Mouse (Mus musculus): ENCODE results near the gene Gm39566. TPM values are rescaled to one million over a fixed set of nuclear protein-coding genes. Genes with fewer than 3 reads are reported as not detected.
"Not testable (repeated sequence)": the region's sequence is repeated elsewhere in the genome, so short reads cannot be mapped to it uniquely, and the experiment has no call there.

Gm39566 gene
- polyA plus RNA-seq (2012; ENCODE audit: insufficient read depth, insufficient read length, missing spikeins) = not detected in 2 replicates

DNA sequence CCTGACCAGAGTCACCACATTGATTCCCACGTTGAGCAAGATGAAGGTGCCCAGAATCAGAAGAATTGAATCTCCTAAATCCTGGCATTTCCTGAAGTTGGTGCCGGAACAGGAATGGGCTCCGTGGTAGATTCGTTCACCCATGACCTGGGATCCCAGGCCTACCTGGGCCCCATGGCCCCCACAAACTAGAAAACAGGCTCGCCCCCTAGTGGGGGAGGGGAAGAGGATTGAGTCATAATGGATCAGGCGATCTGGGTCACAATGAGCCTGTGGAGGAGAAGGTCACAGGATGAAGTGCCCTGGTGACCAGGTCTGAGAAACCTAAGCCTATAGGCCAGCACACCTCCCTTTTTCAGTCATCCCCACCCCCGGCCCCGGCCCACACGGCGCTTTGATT lies at the start of gene Gm39566:
TSS of gene Gm39566 (minus strand) at position 144 of the 400 bp plus-strand sequence.
- Histone ChIP-seq H3K4me3 (ENCODE audit: insufficient read depth, low read depth, low read length) (no peak within 1 kb of the TSS), H3K27ac (replicated peaks; ENCODE audit: low read depth, low read length) (no peak within 1 kb of the TSS), H3K4me1 (ENCODE audit: control insufficient read depth, insufficient read depth, insufficient read length, low read length) (no peaks in the 10 kb centered on the region)

- H3K4me1 ChIP-seq (ENCODE audit: control insufficient read depth, insufficient read depth, insufficient read length, low read length) = peaks cover 8% of the 10 kb centered on the region; the same call in 1 of the 2 replicates
- H3K27ac ChIP-seq (replicated peaks; ENCODE audit: low read depth, low read length) = no peak overlapping the region
- H3K4me3 ChIP-seq (ENCODE audit: insufficient read depth, low read depth, low read length) = no peak overlapping the region
These were observed 49.2 kb upstream of the Gm39566 start for GRCm38 (mm10) chr11:69864138-69864860.

- not testable (repeated sequence) for H3K4me3 ChIP-seq (ENCODE audit: insufficient read depth, low read depth, low read length); H3K27ac ChIP-seq (replicated peaks; ENCODE audit: low read depth, low read length); H3K4me1 ChIP-seq (ENCODE audit: control insufficient read depth, insufficient read depth, insufficient read length, low read length)
These were observed 48.6 kb upstream of the Gm39566 start for GRCm38 (mm10) chr11:69863729-69864128.

- no peak within 1 kb of the TSS for H3K27ac ChIP-seq (replicated peaks; ENCODE audit: low read depth, low read length)
- H3K4me1 ChIP-seq (ENCODE audit: control insufficient read depth, insufficient read depth, insufficient read length, low read length) = peaks cover 5% of the 10 kb centered on the region
- no peak within 1 kb of the TSS for H3K4me3 ChIP-seq (ENCODE audit: insufficient read depth, low read depth, low read length)
These were observed 43.3 kb upstream of the Gm39566 start, which contains the start of gene Tnk1 for GRCm38 (mm10) chr11:69858113-69858998. Tnk1 (minus strand) TSS chr11:69858730.

DNA sequence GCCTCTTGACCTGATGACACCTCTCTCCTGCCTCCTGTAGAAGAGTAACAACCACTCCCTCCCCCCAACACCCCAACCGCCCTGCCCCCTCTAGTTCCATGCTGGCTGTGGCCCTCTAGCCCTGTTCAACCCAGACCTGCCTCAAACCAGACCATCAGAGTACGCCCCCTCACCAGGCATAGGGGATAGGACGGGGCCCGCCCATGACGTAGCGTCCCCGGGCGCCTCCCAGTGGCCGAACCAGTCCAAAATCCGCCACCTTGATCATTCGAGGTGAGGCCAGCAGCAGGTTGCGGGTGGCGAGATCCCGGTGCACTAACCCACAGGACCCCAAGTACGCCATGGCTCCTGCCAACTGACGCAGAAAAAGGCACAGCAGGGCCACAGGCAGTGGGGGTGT lies 40.2 kb upstream of the Gm39566 start:
- Histone ChIP-seq H3K4me3 (ENCODE audit: insufficient read depth, low read depth, low read length) (no peak overlapping the region), H3K4me1 (ENCODE audit: control insufficient read depth, insufficient read depth, insufficient read length, low read length) (peaks cover 5% of the 10 kb centered on the region), H3K27ac (replicated peaks; ENCODE audit: low read depth, low read length) (no peak overlapping the region)

- Histone ChIP-seq H3K27ac (replicated peaks; ENCODE audit: low read depth, low read length) (peak overlapping the region; percentile 73), H3K4me3 (ENCODE audit: insufficient read depth, low read depth, low read length) (no peak overlapping the region), H3K4me1 (ENCODE audit: control insufficient read depth, insufficient read depth, insufficient read length, low read length) (peaks cover 5% of the 10 kb centered on the region)
These were observed 39.6 kb upstream of the Gm39566 start for GRCm38 (mm10) chr11:69854680-69855079.

- Histone ChIP-seq H3K4me1 (ENCODE audit: control insufficient read depth, insufficient read depth, insufficient read length, low read length) (peaks cover 5% of the 10 kb centered on the region), H3K4me3 (ENCODE audit: insufficient read depth, low read depth, low read length) (no peak overlapping the region), H3K27ac (replicated peaks; ENCODE audit: low read depth, low read length) (no peak overlapping the region)
These were observed 38.9 kb upstream of the Gm39566 start for GRCm38 (mm10) chr11:69853994-69854393.

- no peak overlapping the region for H3K27ac ChIP-seq (replicated peaks; ENCODE audit: low read depth, low read length)
- H3K4me1 ChIP-seq (ENCODE audit: control insufficient read depth, insufficient read depth, insufficient read length, low read length) = peaks cover 10% of the 10 kb centered on the region
- no peak overlapping the region for H3K4me3 ChIP-seq (ENCODE audit: insufficient read depth, low read depth, low read length)
These were observed 35.7 kb upstream of the Gm39566 start for GRCm38 (mm10) chr11:69850754-69851153.

- Histone ChIP-seq H3K4me3 (ENCODE audit: insufficient read depth, low read depth, low read length) (no peak overlapping the region), H3K27ac (replicated peaks; ENCODE audit: low read depth, low read length) (0 out of 2 replicates have a peak overlapping the region, but pooled peaks have one; percentile 82)
These were observed 34.8 kb upstream of the Gm39566 start for GRCm38 (mm10) chr11:69849884-69850283.

GRCm38 (mm10) chr11:69849128-69849527 lies 34.0 kb upstream of the Gm39566 start:
- Histone ChIP-seq H3K27ac (replicated peaks; ENCODE audit: low read depth, low read length) (peak overlapping the region; percentile 82), H3K4me3 (ENCODE audit: insufficient read depth, low read depth, low read length) (0 out of 2 replicates have a peak overlapping the region, but pooled peaks have one; percentile 4), H3K4me1 (ENCODE audit: control insufficient read depth, insufficient read depth, insufficient read length, low read length) (peaks cover 11% of the 10 kb centered on the region)

More at GRCm38 (mm10) chr11:69849884-69850283, 34.8 kb upstream of the Gm39566 start:
- peaks cover 13% of the 10 kb centered on the region for H3K4me1 ChIP-seq (ENCODE audit: control insufficient read depth, insufficient read depth, insufficient read length, low read length)

GRCm38 (mm10) chr11:69848021-69848420 lies 32.9 kb upstream of the Gm39566 start:
- H3K27ac ChIP-seq (replicated peaks; ENCODE audit: low read depth, low read length) = no peak overlapping the region
- H3K4me1 ChIP-seq (ENCODE audit: control insufficient read depth, insufficient read depth, insufficient read length, low read length) = peaks cover 11% of the 10 kb centered on the region
- H3K4me3 ChIP-seq (ENCODE audit: insufficient read depth, low read depth, low read length) = peak overlapping the region; percentile 90

- Histone ChIP-seq H3K4me3 (ENCODE audit: insufficient read depth, low read depth, low read length) (peak overlapping the region; percentile 90), H3K27ac (replicated peaks; ENCODE audit: low read depth, low read length) (peak overlapping the region; percentile 88), H3K4me1 (ENCODE audit: control insufficient read depth, insufficient read depth, insufficient read length, low read length) (peaks cover 11% of the 10 kb centered on the region)
These were observed 31.9 kb upstream of the Gm39566 start for GRCm38 (mm10) chr11:69846738-69847688.

DNA sequence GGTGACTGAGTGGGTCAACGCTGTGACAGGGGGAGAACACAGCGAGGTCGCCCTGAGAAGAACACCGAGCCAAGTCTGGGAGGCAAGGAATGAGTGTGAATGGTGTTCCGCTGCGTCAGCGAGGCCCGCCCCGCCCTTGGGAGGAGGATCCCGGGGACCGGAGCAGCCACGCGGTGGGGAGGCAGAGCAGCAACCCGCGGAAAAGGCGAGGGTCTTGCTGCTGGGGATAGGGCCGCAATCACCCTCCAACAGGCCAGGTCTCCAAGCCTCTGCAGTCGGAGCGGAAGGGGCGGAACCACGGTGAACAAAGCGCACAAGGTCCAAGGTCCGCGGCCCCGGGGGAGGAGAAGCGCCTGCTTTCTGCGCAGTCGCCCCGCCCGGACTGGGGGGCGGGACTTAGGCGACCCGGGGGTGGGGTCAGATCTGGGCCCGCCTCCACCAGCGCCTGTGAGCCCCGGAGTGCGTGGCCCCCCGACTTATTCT lies 31.1 kb upstream of the Gm39566 start, which contains the start of gene Plscr3:
TSS of gene Plscr3 (plus strand) at position 179 of the 483 bp plus-strand sequence.
- Histone ChIP-seq H3K27ac (replicated peaks; ENCODE audit: low read depth, low read length) (peak within 1 kb of the TSS; percentile 88), H3K4me3 (ENCODE audit: insufficient read depth, low read depth, low read length) (peak within 1 kb of the TSS; percentile 90), H3K4me1 (ENCODE audit: control insufficient read depth, insufficient read depth, insufficient read length, low read length) (peaks cover 11% of the 10 kb centered on the region)

DNA sequence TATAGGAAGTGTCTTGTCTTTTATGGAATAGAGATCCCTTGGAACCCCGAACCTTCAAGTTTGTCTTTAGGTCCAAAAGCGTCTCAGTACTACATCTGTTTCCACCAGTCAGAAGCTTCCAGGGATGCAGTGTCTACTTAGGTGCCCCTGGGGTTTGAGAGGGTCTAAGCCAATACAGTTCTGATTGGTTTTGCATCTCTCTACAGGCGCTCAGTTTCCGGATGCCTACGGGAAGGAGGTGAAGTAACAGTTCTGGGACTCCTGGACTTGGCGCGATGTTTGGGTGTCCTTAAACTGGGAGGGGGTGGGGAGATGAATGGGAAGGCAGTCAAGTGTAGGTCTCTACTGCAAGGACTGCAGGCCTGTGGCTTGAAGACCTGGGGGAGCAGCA lies 23.6 kb upstream of the Gm39566 start:
- no peaks in the 10 kb centered on the region for H3K4me1 ChIP-seq (ENCODE audit: control insufficient read depth, insufficient read depth, insufficient read length, low read length)
- peak overlapping the region; percentile 76 for H3K27ac ChIP-seq (replicated peaks; ENCODE audit: low read depth, low read length)
- peak overlapping the region; percentile 79 for H3K4me3 ChIP-seq (ENCODE audit: insufficient read depth, low read depth, low read length)

Measured in brown adipose tissue, adult 24 weeks (tissue).